Mouse (Mus musculus): ENCODE measurements around the gene Slc43a2. TPM values are rescaled to one million over a fixed set of nuclear protein-coding genes. Genes with fewer than 3 reads are reported as not detected.
A peak's percentile ranks its signal among the peaks of the same experiment; 100 is the strongest.

The Slc43a2 gene
- total RNA-seq, 1 experiment from 2014 or later, result 8.9 TPM

GRCm38 (mm10) chr11:75563851-75564548 lies 32.5 kb downstream of the Slc43a2 start:
- ATAC-seq (replicated peaks in 1 of 2; ENCODE audit: insufficient read depth in 1 of 2, low FRiP score in 2 of 2, low TSS enrichment in 1 of 2, low read depth in 1 of 2, poor library complexity in 2 of 2, severe bottlenecking in 2 of 2), result no peak

GRCm38 (mm10) chr11:75565849-75566248 lies 34.4 kb downstream of the Slc43a2 start:
- no peak for ATAC-seq (replicated peaks in 1 of 2; ENCODE audit: insufficient read depth in 1 of 2, low FRiP score in 2 of 2, low TSS enrichment in 1 of 2, low read depth in 1 of 2, poor library complexity in 2 of 2, severe bottlenecking in 2 of 2)

GRCm38 (mm10) chr11:75566276-75567196 lies 35.0 kb downstream of the Slc43a2 start:
- no peak for ATAC-seq (replicated peaks in 1 of 2; ENCODE audit: insufficient read depth in 1 of 2, low FRiP score in 2 of 2, low TSS enrichment in 1 of 2, low read depth in 1 of 2, poor library complexity in 2 of 2, severe bottlenecking in 2 of 2)

- ATAC-seq (replicated peaks in 1 of 2; ENCODE audit: insufficient read depth in 1 of 2, low FRiP score in 2 of 2, low TSS enrichment in 1 of 2, low read depth in 1 of 2, poor library complexity in 2 of 2, severe bottlenecking in 2 of 2), result no peak
These were observed 36.0 kb downstream of the Slc43a2 start for GRCm38 (mm10) chr11:75567346-75568114.

GRCm38 (mm10) chr11:75568115-75568511 lies 36.6 kb downstream of the Slc43a2 start:
- no peak for ATAC-seq (replicated peaks in 1 of 2; ENCODE audit: insufficient read depth in 1 of 2, low FRiP score in 2 of 2, low TSS enrichment in 1 of 2, low read depth in 1 of 2, poor library complexity in 2 of 2, severe bottlenecking in 2 of 2)

GRCm38 (mm10) chr11:75568962-75569361 lies 37.5 kb downstream of the Slc43a2 start:
- no peak for ATAC-seq (replicated peaks in 1 of 2; ENCODE audit: insufficient read depth in 1 of 2, low FRiP score in 2 of 2, low TSS enrichment in 1 of 2, low read depth in 1 of 2, poor library complexity in 2 of 2, severe bottlenecking in 2 of 2)

GRCm38 (mm10) chr11:75570375-75571125 lies 39.1 kb downstream of the Slc43a2 start:
- ATAC-seq (replicated peaks in 1 of 2; ENCODE audit: insufficient read depth in 1 of 2, low FRiP score in 2 of 2, low TSS enrichment in 1 of 2, low read depth in 1 of 2, poor library complexity in 2 of 2, severe bottlenecking in 2 of 2), result no peak

- peak; percentile 70 for ATAC-seq (replicated peaks in 1 of 2; ENCODE audit: insufficient read depth in 1 of 2, low FRiP score in 2 of 2, low TSS enrichment in 1 of 2, low read depth in 1 of 2, poor library complexity in 2 of 2, severe bottlenecking in 2 of 2)
These were observed 39.9 kb downstream of the Slc43a2 start for GRCm38 (mm10) chr11:75571126-75571990.

- no peak for ATAC-seq (replicated peaks in 1 of 2; ENCODE audit: insufficient read depth in 1 of 2, low FRiP score in 2 of 2, low TSS enrichment in 1 of 2, low read depth in 1 of 2, poor library complexity in 2 of 2, severe bottlenecking in 2 of 2)
These were observed 40.9 kb downstream of the Slc43a2 start for GRCm38 (mm10) chr11:75572301-75572791.

- peak; percentile 54 to 59 for ATAC-seq (replicated peaks in 1 of 2; ENCODE audit: insufficient read depth in 1 of 2, low FRiP score in 2 of 2, low TSS enrichment in 1 of 2, low read depth in 1 of 2, poor library complexity in 2 of 2, severe bottlenecking in 2 of 2)
These were observed 41.6 kb downstream of the Slc43a2 start for GRCm38 (mm10) chr11:75572854-75573650.

- ATAC-seq (replicated peaks in 1 of 2; ENCODE audit: insufficient read depth in 1 of 2, low FRiP score in 2 of 2, low TSS enrichment in 1 of 2, low read depth in 1 of 2, poor library complexity in 2 of 2, severe bottlenecking in 2 of 2), result no peak
These were observed 43.1 kb downstream of the Slc43a2 start for GRCm38 (mm10) chr11:75574378-75575123.

- ATAC-seq (replicated peaks in 1 of 2; ENCODE audit: insufficient read depth in 1 of 2, low FRiP score in 2 of 2, low TSS enrichment in 1 of 2, low read depth in 1 of 2, poor library complexity in 2 of 2, severe bottlenecking in 2 of 2), result no peak
These were observed 44.1 kb downstream of the Slc43a2 start for GRCm38 (mm10) chr11:75575560-75576123.

GRCm38 (mm10) chr11:75578609-75579008 lies 47.1 kb downstream of the Slc43a2 start:
- no peak for ATAC-seq (replicated peaks in 1 of 2; ENCODE audit: insufficient read depth in 1 of 2, low FRiP score in 2 of 2, low TSS enrichment in 1 of 2, low read depth in 1 of 2, poor library complexity in 2 of 2, severe bottlenecking in 2 of 2)

GRCm38 (mm10) chr11:75581495-75582149 lies 50.1 kb downstream of the Slc43a2 start:
- ATAC-seq (replicated peaks in 1 of 2; ENCODE audit: insufficient read depth in 1 of 2, low FRiP score in 2 of 2, low TSS enrichment in 1 of 2, low read depth in 1 of 2, poor library complexity in 2 of 2, severe bottlenecking in 2 of 2), result no peak
